Mouse (Mus musculus): Measurements from ENCODE around the gene Bsnd.

DNA sequence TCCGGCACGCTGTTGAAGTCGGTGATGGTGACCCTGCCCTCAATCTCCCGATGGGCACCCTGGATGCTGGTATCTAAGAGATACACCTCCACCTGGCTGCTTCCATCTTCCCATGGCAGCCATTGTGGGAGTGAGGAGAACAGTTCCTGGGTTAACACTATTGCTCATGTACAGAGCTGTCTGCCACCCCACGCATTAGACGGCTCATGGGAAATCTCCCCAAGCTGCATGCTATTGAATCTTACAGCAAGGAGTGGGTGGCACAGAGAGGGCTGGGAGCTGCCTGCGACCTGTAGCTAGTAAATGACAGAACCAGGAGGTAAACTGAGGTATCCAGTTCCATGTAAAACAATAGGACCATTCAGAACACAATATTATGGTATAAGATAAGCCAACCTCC lies 37.5 kb downstream of the Bsnd start:
- no peak for TF ChIP-seq POLR2A (IDR thresholded peaks at IDR 0.05; ENCODE audit: borderline replicate concordance, extremely low read depth, insufficient read depth, insufficient read length, poor library complexity, severe bottlenecking)
- TF ChIP-seq CTCF (IDR thresholded peaks at IDR 0.05; ENCODE audit: borderline replicate concordance, extremely low read depth, insufficient read depth, insufficient read length): no peak
